Mouse (Mus musculus): Measurements from ENCODE around the gene Hoxa13. TPM values are rescaled to one million over a fixed set of nuclear protein-coding genes. Genes with fewer than 3 reads are reported as not detected.
A peak's percentile ranks its signal among the peaks of the same experiment; 100 is the strongest.

Hoxa13 gene
- polyA plus RNA-seq, 1 experiment from 2014 or later = not detected

- ATAC-seq (ENCODE audit: low FRiP score) (no peak), DNase-seq (ENCODE audit: low spot score) (no peak)
- Histone ChIP-seq H3K27me3 (ENCODE audit: control insufficient read depth, insufficient read depth, low read length) (peaks cover 87% of the 10 kb centered on the region), H3K36me3 (ENCODE audit: control insufficient read depth, insufficient read depth, low read length) (no peaks in the 10 kb centered on the region), H3K4me3 (ENCODE audit: low read depth, low read length) (no peak overlapping the region), H3K9me3 (ENCODE audit: control insufficient read depth, low read length) (no peaks in the 10 kb centered on the region), H3K4me1 (replicated peaks; ENCODE audit: control insufficient read depth, insufficient read depth, low read length) (peaks cover 8% of the 10 kb centered on the region; the same call in 1 of the 2 replicates), H3K4me2 (replicated peaks; ENCODE audit: low read depth, low read length) (no peak overlapping the region), H3K9ac (ENCODE audit: low read depth, low read length) (no peak overlapping the region), H3K27ac (ENCODE audit: low read depth, low read length) (no peak overlapping the region)
- 1% methylated on average over 24 of the region's 25 CpGs for WGBS
These were observed 1.4 kb downstream of the Hoxa13 start for GRCm38 (mm10) chr6:52259081-52259790.

- Histone ChIP-seq H3K4me1 (replicated peaks; ENCODE audit: control insufficient read depth, insufficient read depth, low read length) (peaks cover 11% of the 10 kb centered on the region; the same call in 1 of the 2 replicates), H3K9me3 (ENCODE audit: control insufficient read depth, low read length) (no peaks in the 10 kb centered on the region), H3K4me2 (replicated peaks; ENCODE audit: low read depth, low read length) (no peak overlapping the region), H3K36me3 (ENCODE audit: control insufficient read depth, insufficient read depth, low read length) (no peaks in the 10 kb centered on the region), H3K9ac (ENCODE audit: low read depth, low read length) (no peak overlapping the region), H3K4me3 (ENCODE audit: low read depth, low read length) (no peak overlapping the region), H3K27ac (ENCODE audit: low read depth, low read length) (no peak overlapping the region), H3K27me3 (ENCODE audit: control insufficient read depth, insufficient read depth, low read length) (peaks cover 86% of the 10 kb centered on the region)
- WGBS = 1% methylated on average over 6 of the region's 6 CpGs
- peak; percentile 91 for DNase-seq (ENCODE audit: low spot score)
- no peak for ATAC-seq (ENCODE audit: low FRiP score)
These were observed 3.7 kb downstream of the Hoxa13 start for GRCm38 (mm10) chr6:52256956-52257355.

- WGBS = under 1% methylated on average over 59 of the region's 59 CpGs
- Histone ChIP-seq H3K9ac (ENCODE audit: low read depth, low read length) (no peak overlapping the region), H3K27me3 (ENCODE audit: control insufficient read depth, insufficient read depth, low read length) (peaks cover 89% of the 10 kb centered on the region), H3K4me1 (replicated peaks; ENCODE audit: control insufficient read depth, insufficient read depth, low read length) (0 out of 2 replicates have a peak, but pooled peaks cover 2% of the 10 kb centered on the region), H3K4me2 (replicated peaks; ENCODE audit: low read depth, low read length) (no peak overlapping the region), H3K9me3 (ENCODE audit: control insufficient read depth, low read length) (no peaks in the 10 kb centered on the region), H3K4me3 (ENCODE audit: low read depth, low read length) (no peak overlapping the region), H3K27ac (ENCODE audit: low read depth, low read length) (no peak overlapping the region), H3K36me3 (ENCODE audit: control insufficient read depth, insufficient read depth, low read length) (no peaks in the 10 kb centered on the region)
- no peak for ATAC-seq (ENCODE audit: low FRiP score)
- DNase-seq (ENCODE audit: low spot score) = no peak
These were observed 6.9 kb downstream of the Hoxa13 start for GRCm38 (mm10) chr6:52253511-52254500.

- Histone ChIP-seq H3K27me3 (ENCODE audit: control insufficient read depth, insufficient read depth, low read length) (peaks cover 90% of the 10 kb centered on the region), H3K4me1 (replicated peaks; ENCODE audit: control insufficient read depth, insufficient read depth, low read length) (0 out of 2 replicates have a peak, but pooled peaks cover 2% of the 10 kb centered on the region), H3K4me2 (replicated peaks; ENCODE audit: low read depth, low read length) (no peak overlapping the region), H3K9me3 (ENCODE audit: control insufficient read depth, low read length) (no peaks in the 10 kb centered on the region), H3K9ac (ENCODE audit: low read depth, low read length) (no peak overlapping the region), H3K27ac (ENCODE audit: low read depth, low read length) (no peak overlapping the region), H3K36me3 (ENCODE audit: control insufficient read depth, insufficient read depth, low read length) (no peaks in the 10 kb centered on the region), H3K4me3 (ENCODE audit: low read depth, low read length) (no peak overlapping the region)
- no peak for ATAC-seq (ENCODE audit: low FRiP score)
- DNase-seq (ENCODE audit: low spot score) = no peak
- under 1% methylated on average over 35 of the region's 35 CpGs for WGBS
These were observed 7.8 kb downstream of the Hoxa13 start for GRCm38 (mm10) chr6:52252775-52253376.

GRCm38 (mm10) chr6:52252016-52252774, 8.5 kb downstream of the Hoxa13 start:
- ATAC-seq (ENCODE audit: low FRiP score) (no peak), DNase-seq (ENCODE audit: low spot score) (no peak)
- under 1% methylated on average over 24 of the region's 24 CpGs for WGBS
- H3K4me3 ChIP-seq (ENCODE audit: low read depth, low read length) = no peak overlapping the region
- H3K9ac ChIP-seq (ENCODE audit: low read depth, low read length) = no peak overlapping the region
- H3K27ac ChIP-seq (ENCODE audit: low read depth, low read length) = no peak overlapping the region
- no peaks in the 10 kb centered on the region for H3K36me3 ChIP-seq (ENCODE audit: control insufficient read depth, insufficient read depth, low read length)
- no peaks in the 10 kb centered on the region for H3K9me3 ChIP-seq (ENCODE audit: control insufficient read depth, low read length)
- no peak overlapping the region for H3K4me2 ChIP-seq (replicated peaks; ENCODE audit: low read depth, low read length)
- H3K27me3 ChIP-seq (ENCODE audit: control insufficient read depth, insufficient read depth, low read length) = peaks cover 90% of the 10 kb centered on the region
- H3K4me1 ChIP-seq (replicated peaks; ENCODE audit: control insufficient read depth, insufficient read depth, low read length) = 0 out of 2 replicates have a peak, but pooled peaks cover 2% of the 10 kb centered on the region

GRCm38 (mm10) chr6:52251177-52251879, 9.4 kb downstream of the Hoxa13 start:
- H3K4me1 ChIP-seq (replicated peaks; ENCODE audit: control insufficient read depth, insufficient read depth, low read length) = peaks cover 3% of the 10 kb centered on the region; the same call in 1 of the 2 replicates
- H3K9ac ChIP-seq (ENCODE audit: low read depth, low read length) = no peak overlapping the region
- no peak overlapping the region for H3K27ac ChIP-seq (ENCODE audit: low read depth, low read length)
- ATAC-seq (ENCODE audit: low FRiP score) = no peak
- peaks cover 91% of the 10 kb centered on the region for H3K27me3 ChIP-seq (ENCODE audit: control insufficient read depth, insufficient read depth, low read length)
- H3K4me3 ChIP-seq (ENCODE audit: low read depth, low read length) = no peak overlapping the region
- H3K9me3 ChIP-seq (ENCODE audit: control insufficient read depth, low read length) = no peaks in the 10 kb centered on the region
- no peaks in the 10 kb centered on the region for H3K36me3 ChIP-seq (ENCODE audit: control insufficient read depth, insufficient read depth, low read length)
- no peak for DNase-seq (ENCODE audit: low spot score)
- WGBS = 7% methylated on average over 7 of the region's 7 CpGs
- H3K4me2 ChIP-seq (replicated peaks; ENCODE audit: low read depth, low read length) = no peak overlapping the region

GRCm38 (mm10) chr6:52249826-52250225, 10.9 kb downstream of the Hoxa13 start:
- WGBS = under 1% methylated on average over 4 of the region's 4 CpGs
- Histone ChIP-seq H3K4me3 (ENCODE audit: low read depth, low read length) (no peak overlapping the region), H3K27me3 (ENCODE audit: control insufficient read depth, insufficient read depth, low read length) (peaks cover 93% of the 10 kb centered on the region), H3K9me3 (ENCODE audit: control insufficient read depth, low read length) (no peaks in the 10 kb centered on the region), H3K4me1 (replicated peaks; ENCODE audit: control insufficient read depth, insufficient read depth, low read length) (peaks cover 4% of the 10 kb centered on the region; the same call in 1 of the 2 replicates), H3K36me3 (ENCODE audit: control insufficient read depth, insufficient read depth, low read length) (no peaks in the 10 kb centered on the region), H3K9ac (ENCODE audit: low read depth, low read length) (no peak overlapping the region), H3K27ac (ENCODE audit: low read depth, low read length) (no peak overlapping the region), H3K4me2 (replicated peaks; ENCODE audit: low read depth, low read length) (no peak overlapping the region)
- DNase-seq (ENCODE audit: low spot score) (no peak), ATAC-seq (ENCODE audit: low FRiP score) (no peak)

Data from hindbrain, embryonic 11.5 days (tissue).